Mouse (Mus musculus): ENCODE measurements around the gene Rpl37.

- TF ChIP-seq CTCF (IDR thresholded peaks at IDR 0.05; ENCODE audit: borderline replicate concordance, insufficient read depth, low read depth, low read length): no peak
- no peak for TF ChIP-seq POLR2A (IDR thresholded peaks at IDR 0.05; ENCODE audit: borderline replicate concordance, insufficient read depth, low read length)
Measured at GRCm38 (mm10) chr15:5112651-5113050, 3.8 kb upstream of the Rpl37 start.

All from cerebellum, adult 2 months (tissue).